Mouse (Mus musculus) left cerebral cortex, adult 8-10 months (tissue): ENCODE measurements around the gene Cacna2d3. TPM values are rescaled to one million over a fixed set of nuclear protein-coding genes. Genes with fewer than 3 reads are reported as not detected.
A peak's percentile ranks its signal among the peaks of the same experiment; 100 is the strongest.

Source experiments
- DNase-seq, 2 experiments: peaks; one replicate each; pipeline ENCODE4 v3.0.0; 2022; ENCODE audit warnings: low spot score in 2 of 2
- total RNA-seq, 4 experiments: library from RNA; stranded (reverse); gene quantifications; 2 replicates each; pipeline ENCODE4 v1.2.4; 2022

Gene Cacna2d3
- total RNA-seq, 4 experiments from 2014 or later: 108 to 116 (median 112) TPM

GRCm38 (mm10) chr14:29645421-29645820 lies 76.2 kb downstream of the Cacna2d3 start:
- DNase-seq: no peak

GRCm38 (mm10) chr14:29643217-29643616 lies 78.4 kb downstream of the Cacna2d3 start:
- DNase-seq: no peak

GRCm38 (mm10) chr14:29639266-29639665 lies 82.4 kb downstream of the Cacna2d3 start:
- DNase-seq: no peak

GRCm38 (mm10) chr14:29628213-29628612 lies 93.5 kb downstream of the Cacna2d3 start:
- no peak for DNase-seq

GRCm38 (mm10) chr14:29612436-29612835 lies 109.2 kb downstream of the Cacna2d3 start:
- no peak for DNase-seq

- no peak for DNase-seq
Measured at GRCm38 (mm10) chr14:29608761-29609160, 112.9 kb downstream of the Cacna2d3 start.

- DNase-seq: no peak
Measured at GRCm38 (mm10) chr14:29599428-29599827, 122.2 kb downstream of the Cacna2d3 start.

GRCm38 (mm10) chr14:29592896-29593295 lies 128.8 kb downstream of the Cacna2d3 start:
- no peak for DNase-seq

- DNase-seq: no peak
Measured at GRCm38 (mm10) chr14:29589628-29590027, 132.0 kb downstream of the Cacna2d3 start.

GRCm38 (mm10) chr14:29581961-29582360 lies 139.7 kb downstream of the Cacna2d3 start:
- DNase-seq: no peak

GRCm38 (mm10) chr14:29577786-29578185 lies 143.9 kb downstream of the Cacna2d3 start:
- no peak for DNase-seq

- DNase-seq: no peak
Measured at GRCm38 (mm10) chr14:29575551-29575950, 146.1 kb downstream of the Cacna2d3 start.

GRCm38 (mm10) chr14:29562704-29563103 lies 159.0 kb downstream of the Cacna2d3 start:
- no peak for DNase-seq

- no peak for DNase-seq
Measured at GRCm38 (mm10) chr14:29561122-29561834, 160.4 kb downstream of the Cacna2d3 start.

GRCm38 (mm10) chr14:29558440-29558839 lies 163.2 kb downstream of the Cacna2d3 start:
- no peak for DNase-seq

- DNase-seq: no peak
Measured at GRCm38 (mm10) chr14:29556152-29556551, 165.5 kb downstream of the Cacna2d3 start.

GRCm38 (mm10) chr14:29552471-29552870 lies 169.2 kb downstream of the Cacna2d3 start:
- DNase-seq: no peak

- DNase-seq: no peak
Measured at GRCm38 (mm10) chr14:29548646-29549045, 173.0 kb downstream of the Cacna2d3 start.

GRCm38 (mm10) chr14:29530516-29530915 lies 191.1 kb downstream of the Cacna2d3 start:
- no peak for DNase-seq

GRCm38 (mm10) chr14:29528696-29529095 lies 193.0 kb downstream of the Cacna2d3 start:
- DNase-seq: no peak

- peak in 1 of 2 experiments; percentile 61 for DNase-seq
Measured at GRCm38 (mm10) chr14:29519751-29520669, 201.7 kb downstream of the Cacna2d3 start.

- DNase-seq: no peak
Measured at GRCm38 (mm10) chr14:29502667-29503066, 219.0 kb downstream of the Cacna2d3 start.
